Mouse (Mus musculus) C2C12 (cell line): ENCODE results near the gene Fcgr2b.

Source experiments
- CTCF ChIP-seq: IDR thresholded peaks from one replicate; pipeline ENCODE4 v1.5.1; 2011; ENCODE audit not compliant: control insufficient read depth, insufficient read depth, insufficient read length
- MAX ChIP-seq: IDR thresholded peaks from one replicate; pipeline ENCODE4 v1.6.1; 2011; ENCODE audit warnings: mild to moderate bottlenecking, control low read depth
- MYOD1 ChIP-seq: IDR thresholded peaks from one replicate; pipeline ENCODE4 v1.6.1; 2011; ENCODE audit warnings: low read depth; ENCODE audit not compliant: control insufficient read depth, insufficient read length
- MYOG ChIP-seq: IDR thresholded peaks from one replicate; pipeline ENCODE4 v1.6.1; 2011; ENCODE audit not compliant: control insufficient read depth, insufficient read length; ENCODE audit errors: extremely low read depth
- USF1 ChIP-seq: IDR thresholded peaks from one replicate; pipeline ENCODE4 v1.6.1; 2011; ENCODE audit warnings: low read depth, mild to moderate bottlenecking, control low read depth, moderate library complexity

- TF ChIP-seq MAX (no peak), CTCF (no peak), MYOD1 (no peak), MYOG (no peak), USF1 (no peak)
These were observed 29.2 kb upstream of the Fcgr2b start for GRCm38 (mm10) chr1:171005586-171005985.
